Mouse (Mus musculus) testis, adult 2 months (tissue): Measurements from ENCODE around the gene Sema4a.
"Not testable (repeated sequence)": the region's sequence is repeated elsewhere in the genome, so short reads cannot be mapped to it uniquely, and the experiment has no call there.

Experiments used
- CTCF ChIP-seq: fragments of 200-500 bp; IDR thresholded peaks from 2 replicates; pipeline ENCODE4 v1.5.1; 2012; ENCODE audit warnings: low read depth, mild to moderate bottlenecking, inconsistent platforms, low read length, moderate library complexity; ENCODE audit not compliant: control insufficient read depth, insufficient read depth, insufficient replicate concordance
- POLR2A ChIP-seq: fragments of 200-500 bp; IDR thresholded peaks from 2 replicates; pipeline ENCODE4 v1.6.1; 2012; ENCODE audit warnings: low read depth, mild to moderate bottlenecking, inconsistent platforms, low read length, moderate library complexity; ENCODE audit not compliant: control insufficient read depth

DNA sequence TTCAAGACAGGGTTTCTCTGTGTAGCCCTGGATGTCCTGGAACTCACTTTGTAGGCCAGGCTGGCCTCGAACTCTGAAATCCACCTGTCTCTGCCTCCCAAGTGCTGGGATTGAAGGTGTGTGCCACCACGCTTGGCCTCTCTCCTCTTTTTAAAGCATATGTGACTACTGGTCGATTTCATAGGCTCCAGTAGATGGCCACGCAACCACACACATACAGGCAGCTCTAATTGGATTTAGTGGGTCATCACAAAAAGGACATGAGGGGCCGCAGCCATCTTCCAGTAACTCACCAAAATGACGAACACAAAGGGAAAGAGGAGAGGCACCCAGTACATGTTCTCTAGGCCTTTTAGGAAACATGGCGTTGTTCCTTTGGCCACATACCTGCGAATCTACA lies 32.3 kb downstream of the Sema4a start:
- TF ChIP-seq POLR2A, CTCF: not testable (repeated sequence)
